Mouse (Mus musculus) liver, embryonic 13.5 days (tissue): ENCODE measurements around the gene Map4k3. TPM values are rescaled to one million over a fixed set of nuclear protein-coding genes. Genes with fewer than 3 reads are reported as not detected.

ENCODE experiments used
- ATAC-seq: fragments of 200-750 bp; cut with Nextera tagmentation; 2 replicates; pipeline ENCODE4 v1.8.0; 2017; ENCODE audit warnings: low read depth, mild to moderate bottlenecking, moderate number of reproducible peaks, moderate library complexity
- DNase-seq: peaks from one replicate; pipeline ENCODE4 v3.0.0; 2022
- H3K27ac ChIP-seq: fragments of 300-500 bp; sonication (generic); 2 replicates; pipeline ENCODE4 v1.5.1; 2015; ENCODE audit warnings: moderate library complexity, mild to moderate bottlenecking, inconsistent platforms
- H3K27me3 ChIP-seq: fragments of 300-500 bp; sonication (generic); 2 replicates; pipeline ENCODE4 v1.6.1; 2015; ENCODE audit warnings: mild to moderate bottlenecking, inconsistent platforms
- H3K36me3 ChIP-seq: fragments of 300-500 bp; sonication (generic); 2 replicates; pipeline ENCODE4 v1.6.1; 2015; ENCODE audit warnings: mild to moderate bottlenecking, inconsistent platforms
- H3K4me1 ChIP-seq: fragments of 300-500 bp; sonication (generic); replicated peaks from 2 replicates; pipeline ENCODE4 v1.6.1; 2015; ENCODE audit warnings: inconsistent platforms
- H3K4me2 ChIP-seq: fragments of 300-500 bp; sonication (generic); 2 replicates; pipeline ENCODE4 v1.6.1; 2015; ENCODE audit warnings: inconsistent platforms, mild to moderate bottlenecking, moderate library complexity
- H3K4me3 ChIP-seq: fragments of 300-500 bp; sonication (generic); replicated peaks from 2 replicates; pipeline ENCODE4 v1.5.1; 2015; ENCODE audit warnings: mild to moderate bottlenecking, inconsistent platforms
- H3K9ac ChIP-seq: fragments of 300-500 bp; sonication (generic); 2 replicates; pipeline ENCODE4 v1.6.1; 2015; ENCODE audit warnings: mild to moderate bottlenecking, inconsistent platforms
- H3K9me3 ChIP-seq: fragments of 300-500 bp; sonication (generic); replicated peaks from 2 replicates; pipeline ENCODE4 v1.6.1; 2016; ENCODE audit warnings: inconsistent platforms
- WGBS: fragments of 180-500 bp; shearing (Covaris S2); methylation state at CpG from one replicate; pipeline ENCODE4 v1.1.7; 2015; ENCODE audit not compliant: insufficient replicate concordance; 5-methylcytosine and 5-hydroxymethylcytosine counted together
- polyA plus RNA-seq: library from polyadenylated mRNA; unstranded; fragments of >200 nt; fragmentation: Nextera tagmentation; extraction: Ambion mirVana; gene quantifications from 2 replicates; pipeline ENCODE4 v1.2.1, GENCODE M21; 2015

Gene Map4k3
- polyA plus RNA-seq, 1 experiment from 2014 or later, result 3.3 TPM

- no peaks in the 10 kb centered on the region for H3K27me3 ChIP-seq
- no peak overlapping the region for H3K9ac ChIP-seq
- H3K4me1 ChIP-seq, result no peaks in the 10 kb centered on the region
- ATAC-seq (no peak), DNase-seq (no peak)
- no peaks in the 10 kb centered on the region for H3K36me3 ChIP-seq
- no peak overlapping the region for H3K27ac ChIP-seq
- no peak overlapping the region for H3K4me2 ChIP-seq
- WGBS, result 70% methylated on average over 4 of the region's 4 CpGs
- no peak overlapping the region for H3K4me3 ChIP-seq
- H3K9me3 ChIP-seq, result no peaks in the 10 kb centered on the region
Measured at GRCm38 (mm10) chr17:80621691-80622090, 106.6 kb downstream of the Map4k3 start.

GRCm38 (mm10) chr17:80620786-80621423 is 107.4 kb downstream of the Map4k3 start:
- ATAC-seq (0 out of 2 replicates have a peak, but pooled peaks have one; percentile 23), DNase-seq (peak; percentile 11)
- no peaks in the 10 kb centered on the region for H3K36me3 ChIP-seq
- no peak overlapping the region for H3K27ac ChIP-seq
- no peak overlapping the region for H3K4me3 ChIP-seq
- no peak overlapping the region for H3K9ac ChIP-seq
- H3K4me1 ChIP-seq, result no peaks in the 10 kb centered on the region
- H3K4me2 ChIP-seq, result no peak overlapping the region
- no peaks in the 10 kb centered on the region for H3K27me3 ChIP-seq
- 48% methylated on average over 5 of the region's 5 CpGs for WGBS
- H3K9me3 ChIP-seq, result no peaks in the 10 kb centered on the region

- Histone ChIP-seq H3K36me3 (peaks cover 4% of the 10 kb centered on the region), H3K4me2 (no peak overlapping the region), H3K4me3 (no peak overlapping the region), H3K9me3 (no peaks in the 10 kb centered on the region), H3K27me3 (no peaks in the 10 kb centered on the region), H3K27ac (no peak overlapping the region), H3K4me1 (no peaks in the 10 kb centered on the region), H3K9ac (no peak overlapping the region)
- no peak for ATAC-seq
- DNase-seq, result no peak
- 80% methylated on average over 13 of the region's 13 CpGs for WGBS
Measured at GRCm38 (mm10) chr17:80619556-80619955, 108.7 kb downstream of the Map4k3 start.

GRCm38 (mm10) chr17:80618890-80619289 is 109.4 kb downstream of the Map4k3 start:
- no peak for DNase-seq
- no peak overlapping the region for H3K27ac ChIP-seq
- H3K4me1 ChIP-seq, result no peaks in the 10 kb centered on the region
- ATAC-seq, result no peak
- WGBS, result 82% methylated on average over 5 of the region's 5 CpGs
- no peak overlapping the region for H3K4me2 ChIP-seq
- no peaks in the 10 kb centered on the region for H3K27me3 ChIP-seq
- H3K9me3 ChIP-seq, result no peaks in the 10 kb centered on the region
- peaks cover 6% of the 10 kb centered on the region for H3K36me3 ChIP-seq
- H3K4me3 ChIP-seq, result no peak overlapping the region
- no peak overlapping the region for H3K9ac ChIP-seq

- H3K36me3 ChIP-seq, result peaks cover 39% of the 10 kb centered on the region
- H3K9ac ChIP-seq, result no peak overlapping the region
- WGBS, result 81% methylated on average over 6 of the region's 6 CpGs
- H3K4me3 ChIP-seq, result no peak overlapping the region
- no peak overlapping the region for H3K4me2 ChIP-seq
- H3K4me1 ChIP-seq, result no peaks in the 10 kb centered on the region
- no peak for ATAC-seq
- DNase-seq, result no peak
- no peaks in the 10 kb centered on the region for H3K9me3 ChIP-seq
- no peaks in the 10 kb centered on the region for H3K27me3 ChIP-seq
- no peak overlapping the region for H3K27ac ChIP-seq
Measured at GRCm38 (mm10) chr17:80603806-80604205, 124.5 kb downstream of the Map4k3 start.

GRCm38 (mm10) chr17:80603079-80603625 is 125.1 kb downstream of the Map4k3 start:
- 81% methylated on average over 19 of the region's 19 CpGs for WGBS
- Histone ChIP-seq H3K4me1 (no peaks in the 10 kb centered on the region), H3K9me3 (no peaks in the 10 kb centered on the region), H3K36me3 (peaks cover 32% of the 10 kb centered on the region), H3K27me3 (no peaks in the 10 kb centered on the region), H3K9ac (no peak overlapping the region), H3K4me3 (no peak overlapping the region), H3K27ac (no peak overlapping the region), H3K4me2 (no peak overlapping the region)
- DNase-seq (no peak), ATAC-seq (no peak)

GRCm38 (mm10) chr17:80601371-80601770 is 126.9 kb downstream of the Map4k3 start:
- ATAC-seq (no peak), DNase-seq (no peak)
- H3K4me1 ChIP-seq, result no peaks in the 10 kb centered on the region
- 59% methylated on average over 13 of the region's 13 CpGs for WGBS
- H3K9ac ChIP-seq, result no peak overlapping the region
- no peaks in the 10 kb centered on the region for H3K9me3 ChIP-seq
- no peak overlapping the region for H3K27ac ChIP-seq
- H3K4me2 ChIP-seq, result no peak overlapping the region
- no peak overlapping the region for H3K4me3 ChIP-seq
- peaks cover 35% of the 10 kb centered on the region for H3K36me3 ChIP-seq
- H3K27me3 ChIP-seq, result no peaks in the 10 kb centered on the region

- ATAC-seq (no peak), DNase-seq (no peak)
- H3K9me3 ChIP-seq, result no peaks in the 10 kb centered on the region
- H3K4me1 ChIP-seq, result no peaks in the 10 kb centered on the region
- no peaks in the 10 kb centered on the region for H3K27me3 ChIP-seq
- no peak overlapping the region for H3K4me3 ChIP-seq
- no peak overlapping the region for H3K9ac ChIP-seq
- H3K27ac ChIP-seq, result no peak overlapping the region
- no peak overlapping the region for H3K4me2 ChIP-seq
- peaks cover 4% of the 10 kb centered on the region; the same call in 1 of the 2 replicates for H3K36me3 ChIP-seq
- 73% methylated on average over 6 of the region's 6 CpGs for WGBS
Measured at GRCm38 (mm10) chr17:80583051-80583450, 145.2 kb downstream of the Map4k3 start.

- DNase-seq (no peak), ATAC-seq (no peak)
- Histone ChIP-seq H3K9me3 (no peaks in the 10 kb centered on the region), H3K9ac (no peak overlapping the region), H3K4me2 (no peak overlapping the region), H3K36me3 (peaks cover 4% of the 10 kb centered on the region; the same call in 1 of the 2 replicates), H3K27me3 (0 out of 2 replicates have a peak, but pooled peaks cover 7% of the 10 kb centered on the region), H3K4me1 (no peaks in the 10 kb centered on the region), H3K4me3 (no peak overlapping the region), H3K27ac (no peak overlapping the region)
- WGBS, result 71% methylated on average over 6 of the region's 6 CpGs
Measured at GRCm38 (mm10) chr17:80579901-80580300, 148.4 kb downstream of the Map4k3 start.

GRCm38 (mm10) chr17:80579089-80579488 is 149.2 kb downstream of the Map4k3 start:
- Histone ChIP-seq H3K9me3 (no peaks in the 10 kb centered on the region), H3K27me3 (0 out of 2 replicates have a peak, but pooled peaks cover 7% of the 10 kb centered on the region), H3K4me1 (no peaks in the 10 kb centered on the region), H3K27ac (no peak overlapping the region), H3K4me2 (no peak overlapping the region), H3K9ac (no peak overlapping the region), H3K4me3 (no peak overlapping the region), H3K36me3 (peaks cover 4% of the 10 kb centered on the region; the same call in 1 of the 2 replicates)
- ATAC-seq (no peak), DNase-seq (no peak)
- 78% methylated on average over 9 of the region's 9 CpGs for WGBS

- no peak for ATAC-seq
- 85% methylated on average over 1 of the region's 1 CpGs for WGBS
- Histone ChIP-seq H3K4me1 (no peaks in the 10 kb centered on the region), H3K4me2 (no peak overlapping the region), H3K4me3 (no peak overlapping the region), H3K36me3 (0 out of 2 replicates have a peak, but pooled peaks cover 4% of the 10 kb centered on the region), H3K27me3 (0 out of 2 replicates have a peak, but pooled peaks cover 7% of the 10 kb centered on the region), H3K9ac (no peak overlapping the region), H3K27ac (no peak overlapping the region), H3K9me3 (no peaks in the 10 kb centered on the region)
- no peak for DNase-seq
Measured at GRCm38 (mm10) chr17:80578041-80578440, 150.2 kb downstream of the Map4k3 start.

GRCm38 (mm10) chr17:80577639-80578038 is 150.6 kb downstream of the Map4k3 start, which contains the start of gene Cdkl4:
Gene Cdkl4 (minus strand): TSS chr17:80577813.
- Histone ChIP-seq H3K4me3 (peak within 1 kb of the TSS; percentile 43), H3K9ac (no peak within 1 kb of the TSS), H3K4me2 (peak within 1 kb of the TSS; percentile 67), H3K27ac (no peak within 1 kb of the TSS), H3K9me3 (no peaks in the 10 kb centered on the region), H3K4me1 (no peaks in the 10 kb centered on the region), H3K36me3 (0 out of 2 replicates have a peak, but pooled peaks cover 4% of the 10 kb centered on the region), H3K27me3 (0 out of 2 replicates have a peak, but pooled peaks cover 7% of the 10 kb centered on the region)
- WGBS, result 72% methylated on average over 15 of the region's 15 CpGs
- DNase-seq, result no peak
- no peak for ATAC-seq
